Mouse (Mus musculus) CH12.LX (cell line): Measurements from ENCODE around the gene Ets2. TPM values are rescaled to one million over a fixed set of nuclear protein-coding genes. Genes with fewer than 3 reads are reported as not detected.

Experiments used
- DNase-seq: peaks from one replicate; pipeline ENCODE4 v3.0.0-alpha.2; 2013; ENCODE audit errors: extremely low read depth
- H3K27ac ChIP-seq: 2 replicates; pipeline ENCODE4 v1.5.1; 2012; ENCODE audit warnings: low read depth, mild to moderate bottlenecking, control low read depth, moderate library complexity; ENCODE audit not compliant: insufficient read depth
- H3K27me3 ChIP-seq: replicated peaks from 2 replicates; pipeline ENCODE3; 2012; ENCODE audit warnings: inconsistent platforms
- H3K36me3 ChIP-seq, 2 experiments: replicated peaks in 1 of 2; 2 replicates each; pipeline versions ENCODE3 to v1.6.1; 2012; ENCODE audit warnings: inconsistent platforms in 1 of 2, low read length in 1 of 2, mild to moderate bottlenecking in 1 of 2, mixed read lengths in 1 of 2, moderate library complexity in 1 of 2; ENCODE audit not compliant: control insufficient read depth in 1 of 2, insufficient read depth in 1 of 2
- H3K4me1 ChIP-seq, 2 experiments: 2 replicates each; pipeline ENCODE4 v1.6.1; 2012; ENCODE audit warnings: inconsistent platforms in 1 of 2, moderate library complexity in 1 of 2; ENCODE audit not compliant: insufficient read depth in 2 of 2, control insufficient read depth in 1 of 2
- H3K4me2 ChIP-seq: 2 replicates; pipeline ENCODE4 v1.6.1; 2012; ENCODE audit warnings: low read depth, mild to moderate bottlenecking, control low read depth; ENCODE audit not compliant: poor library complexity, insufficient read depth, severe bottlenecking
- H3K4me3 ChIP-seq, 3 experiments: fragments of 150-350 bp in 1 of 3; sonication (generic) in 1 of 3; replicated peaks in 1 of 3; 2 replicates each; pipeline versions ENCODE3 to v1.5.1; 2011 to 2012; ENCODE audit warnings: low read depth in 2 of 3, low read length in 2 of 3, mild to moderate bottlenecking in 2 of 3, moderate library complexity in 2 of 3, control low read depth in 1 of 3, improper control_type of control experiment in 1 of 3, inconsistent platforms in 1 of 3, mixed read lengths in 1 of 3; ENCODE audit not compliant: poor library complexity in 1 of 3
- H3K79me2 ChIP-seq: replicated peaks from 2 replicates; pipeline ENCODE4 v1.6.1; 2012; ENCODE audit warnings: mild to moderate bottlenecking, moderate library complexity; ENCODE audit not compliant: control insufficient read depth, poor library complexity, insufficient read depth, severe bottlenecking; ENCODE audit errors: extremely low read depth
- H3K9ac ChIP-seq: 2 replicates; pipeline ENCODE4 v1.6.1; 2012; ENCODE audit warnings: low read depth, mild to moderate bottlenecking, control low read depth, moderate library complexity; ENCODE audit not compliant: insufficient read depth
- H3K9me3 ChIP-seq: replicated peaks from 2 replicates; pipeline ENCODE3; 2012; ENCODE audit warnings: low read length, inconsistent platforms, mixed read lengths
- BHLHE40 ChIP-seq: IDR thresholded peaks from 2 replicates; pipeline ENCODE4 v1.6.1; 2011; ENCODE audit warnings: mild to moderate bottlenecking, low read depth, low read length, improper control_type of control experiment
- CHD1 ChIP-seq: IDR thresholded peaks from 2 replicates; pipeline ENCODE4 v1.6.1; 2012; ENCODE audit warnings: low read depth, low read length, improper control_type of control experiment, inconsistent platforms
- E2F4 ChIP-seq: IDR thresholded peaks from 2 replicates; pipeline ENCODE4 v1.6.1; 2011; ENCODE audit warnings: low read depth, low read length, improper control_type of control experiment; ENCODE audit not compliant: insufficient replicate concordance
- ELF1 ChIP-seq: IDR thresholded peaks from 2 replicates; pipeline ENCODE4 v1.6.1; 2014; ENCODE audit warnings: low read depth, mild to moderate bottlenecking, inconsistent platforms, low read length, improper control_type of control experiment
- EP300 ChIP-seq: IDR thresholded peaks from 2 replicates; pipeline ENCODE4 v1.6.1; 2011; ENCODE audit warnings: low read length, improper control_type of control experiment
- ETS1 ChIP-seq: conservative IDR thresholded peaks from 2 replicates; pipeline ENCODE4 v1.6.1; 2012; ENCODE audit warnings: low read depth, mild to moderate bottlenecking, inconsistent platforms, low read length, improper control_type of control experiment, moderate library complexity
- GABPA ChIP-seq: IDR thresholded peaks from 2 replicates; pipeline ENCODE4 v1.6.1; 2012; ENCODE audit warnings: low read depth, low read length, improper control_type of control experiment, inconsistent platforms; ENCODE audit not compliant: insufficient replicate concordance
- HCFC1 ChIP-seq: IDR thresholded peaks from 2 replicates; pipeline ENCODE4 v1.6.1; 2012; ENCODE audit warnings: low read depth, mild to moderate bottlenecking, inconsistent platforms, low read length, improper control_type of control experiment
- IRF4 ChIP-seq: IDR thresholded peaks from 2 replicates; pipeline ENCODE4 v1.6.1; 2014; ENCODE audit warnings: low read depth, mild to moderate bottlenecking, inconsistent platforms, low read length, improper control_type of control experiment
- JUN ChIP-seq: IDR thresholded peaks from 2 replicates; pipeline ENCODE4 v1.6.1; 2011; ENCODE audit warnings: low read depth, mild to moderate bottlenecking, low read length, improper control_type of control experiment, moderate library complexity; ENCODE audit not compliant: insufficient read depth
- JUND ChIP-seq: conservative IDR thresholded peaks from 2 replicates; pipeline ENCODE4 v1.6.1; 2011; ENCODE audit warnings: low read depth, low read length, improper control_type of control experiment
- MAFK ChIP-seq: IDR thresholded peaks from 2 replicates; pipeline ENCODE4 v1.6.1; 2011; ENCODE audit warnings: low read length, improper control_type of control experiment; ENCODE audit not compliant: insufficient replicate concordance
- MAX ChIP-seq: IDR thresholded peaks from 2 replicates; pipeline ENCODE4 v1.6.1; 2011; ENCODE audit warnings: low read length, improper control_type of control experiment
- MAZ ChIP-seq: IDR thresholded peaks from 2 replicates; pipeline ENCODE4 v1.6.1; 2012; ENCODE audit warnings: low read depth, mild to moderate bottlenecking, inconsistent platforms, low read length, improper control_type of control experiment, moderate library complexity
- MXI1 ChIP-seq: IDR thresholded peaks from 2 replicates; pipeline ENCODE4 v1.6.1; 2011; ENCODE audit warnings: mild to moderate bottlenecking, low read depth, low read length, improper control_type of control experiment
- NELFE ChIP-seq: IDR thresholded peaks from 2 replicates; pipeline ENCODE4 v1.6.1; 2011; ENCODE audit warnings: low read depth, low read length, improper control_type of control experiment
- NRF1 ChIP-seq: IDR thresholded peaks from 2 replicates; pipeline ENCODE4 v1.6.1; 2014; ENCODE audit warnings: low read depth, mild to moderate bottlenecking, inconsistent platforms, low read length, improper control_type of control experiment, moderate library complexity
- PAX5 ChIP-seq: IDR thresholded peaks from 2 replicates; pipeline ENCODE4 v1.6.1; 2012; ENCODE audit warnings: low read length, inconsistent platforms, mixed read lengths
- POLR2A ChIP-seq: IDR thresholded peaks from 2 replicates; pipeline ENCODE4 v1.6.1; 2011; ENCODE audit warnings: low read depth, mild to moderate bottlenecking, improper control_type of control experiment, low read length
- POLR2AphosphoS2 ChIP-seq: IDR thresholded peaks from 2 replicates; pipeline ENCODE4 v1.6.1; 2011; ENCODE audit warnings: low read depth, low read length, improper control_type of control experiment
- RCOR1 ChIP-seq: conservative IDR thresholded peaks from 2 replicates; pipeline ENCODE4 v1.6.1; 2012; ENCODE audit warnings: low read depth, mild to moderate bottlenecking, inconsistent platforms, low read length, improper control_type of control experiment
- SIN3A ChIP-seq: IDR thresholded peaks from 2 replicates; pipeline ENCODE4 v1.6.1; 2012; ENCODE audit warnings: low read length, improper control_type of control experiment, inconsistent platforms
- TBP ChIP-seq: conservative IDR thresholded peaks from 2 replicates; pipeline ENCODE4 v1.6.1; 2011; ENCODE audit warnings: low read depth, low read length, improper control_type of control experiment
- TCF12 ChIP-seq: IDR thresholded peaks from 2 replicates; pipeline ENCODE4 v1.6.1; 2014; ENCODE audit warnings: low read depth, mild to moderate bottlenecking, inconsistent platforms, low read length, improper control_type of control experiment
- UBTF ChIP-seq: IDR thresholded peaks from 2 replicates; pipeline ENCODE4 v1.6.1; 2012; ENCODE audit warnings: low read depth, mild to moderate bottlenecking, inconsistent platforms, low read length, improper control_type of control experiment, moderate library complexity
- USF1 ChIP-seq: IDR thresholded peaks from 2 replicates; pipeline ENCODE4 v1.6.1; 2014; ENCODE audit warnings: low read depth, mild to moderate bottlenecking, inconsistent platforms, low read length, improper control_type of control experiment
- ZC3H11A ChIP-seq: IDR thresholded peaks from 2 replicates; pipeline ENCODE4 v1.6.1; 2012; ENCODE audit warnings: low read depth, mild to moderate bottlenecking, inconsistent platforms, low read length, improper control_type of control experiment
- ZKSCAN1 ChIP-seq: IDR thresholded peaks from 2 replicates; pipeline ENCODE4 v1.6.1; 2012; ENCODE audit warnings: low read depth, inconsistent platforms, low read length, improper control_type of control experiment, borderline replicate concordance
- ZMIZ1 ChIP-seq: IDR thresholded peaks from 2 replicates; pipeline ENCODE4 v1.6.1; 2012; ENCODE audit warnings: low read depth, mild to moderate bottlenecking, inconsistent platforms, low read length, improper control_type of control experiment
- ZNF384 ChIP-seq: IDR thresholded peaks from 2 replicates; pipeline ENCODE4 v1.6.1; 2012; ENCODE audit warnings: low read depth, low read length, improper control_type of control experiment, inconsistent platforms
- dilution Hi-C: fragments of 300-500 bp; cut with MboI; formaldehyde crosslinking; loops from 2 replicates; pipeline ENCODE4 v1.14.3; 2020; ENCODE audit warnings: low sequenced_read_pairs; ENCODE audit not compliant: extremely low pct_unique_long_range_greater_than_20kb, extremely low pct_ligation_motif_present
- in situ Hi-C: fragments of 300-500 bp; cut with MboI; formaldehyde crosslinking; loops from 3 replicates; pipeline ENCODE4 v1.14.3; 2019; ENCODE audit warnings: low sequenced_read_pairs, low pct_ligation_motif_present, low pct_unique_long_range_greater_than_20kb, mixed read lengths
- polyA plus RNA-seq: library from polyadenylated mRNA; unstranded; fragments of >175 nt; gene quantifications from 2 replicates; pipeline ENCODE4 v1.2.1, GENCODE M21; 2012; ENCODE audit warnings: low read depth; ENCODE audit not compliant: insufficient read length
- total RNA-seq, 2 experiments: library from RNA; depleted of rRNA; stranded (reverse); fragments of 300-350 nt in 1 of 2; fragments of >200 nt in 1 of 2; gene quantifications; 2 replicates each; pipeline ENCODE4 v1.2.3; 2012 to 2014

Gene Ets2
- total and polyA plus RNA-seq, 3 experiments: 42.0 to 51.2 (median 43.2) TPM

DNA sequence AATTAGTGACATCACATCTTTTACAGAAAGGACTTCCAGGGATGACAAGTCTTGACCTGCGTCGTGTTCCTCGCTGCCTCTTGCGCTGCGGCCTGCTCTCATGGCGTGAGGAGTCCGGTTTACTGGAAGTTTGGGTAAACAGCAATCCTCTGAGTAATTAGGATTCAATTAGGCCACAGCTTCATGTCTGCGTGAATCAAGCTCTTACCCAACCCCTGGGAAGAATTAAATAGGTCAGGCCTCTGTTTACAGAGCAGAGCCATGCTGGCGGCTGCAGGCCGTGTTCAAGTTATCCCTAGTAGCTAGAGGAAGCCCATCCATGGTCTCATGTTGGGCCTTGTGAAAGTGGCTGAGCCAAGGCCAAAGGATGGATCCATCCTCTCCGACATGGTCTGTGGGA lies 39.5 kb downstream of the Ets2 start:
- no peak overlapping the region for H3K9ac ChIP-seq
- TF ChIP-seq NRF1: no peak
- no peaks in the 10 kb centered on the region for H3K36me3 ChIP-seq
- DNase-seq: no peak
- H3K9me3 ChIP-seq: peaks cover 2% of the 10 kb centered on the region
- H3K4me1 ChIP-seq: peaks cover 23 to 74% of the 10 kb centered on the region in 2 experiments
- H3K79me2 ChIP-seq: no peaks in the 10 kb centered on the region
- dilution Hi-C loops: no loop called here
- in situ Hi-C loops: no loop called here
- no peak overlapping the region for H3K4me3 ChIP-seq
- no peak overlapping the region for H3K4me2 ChIP-seq
- no peaks in the 10 kb centered on the region for H3K27me3 ChIP-seq
- H3K27ac ChIP-seq: no peak overlapping the region

DNA sequence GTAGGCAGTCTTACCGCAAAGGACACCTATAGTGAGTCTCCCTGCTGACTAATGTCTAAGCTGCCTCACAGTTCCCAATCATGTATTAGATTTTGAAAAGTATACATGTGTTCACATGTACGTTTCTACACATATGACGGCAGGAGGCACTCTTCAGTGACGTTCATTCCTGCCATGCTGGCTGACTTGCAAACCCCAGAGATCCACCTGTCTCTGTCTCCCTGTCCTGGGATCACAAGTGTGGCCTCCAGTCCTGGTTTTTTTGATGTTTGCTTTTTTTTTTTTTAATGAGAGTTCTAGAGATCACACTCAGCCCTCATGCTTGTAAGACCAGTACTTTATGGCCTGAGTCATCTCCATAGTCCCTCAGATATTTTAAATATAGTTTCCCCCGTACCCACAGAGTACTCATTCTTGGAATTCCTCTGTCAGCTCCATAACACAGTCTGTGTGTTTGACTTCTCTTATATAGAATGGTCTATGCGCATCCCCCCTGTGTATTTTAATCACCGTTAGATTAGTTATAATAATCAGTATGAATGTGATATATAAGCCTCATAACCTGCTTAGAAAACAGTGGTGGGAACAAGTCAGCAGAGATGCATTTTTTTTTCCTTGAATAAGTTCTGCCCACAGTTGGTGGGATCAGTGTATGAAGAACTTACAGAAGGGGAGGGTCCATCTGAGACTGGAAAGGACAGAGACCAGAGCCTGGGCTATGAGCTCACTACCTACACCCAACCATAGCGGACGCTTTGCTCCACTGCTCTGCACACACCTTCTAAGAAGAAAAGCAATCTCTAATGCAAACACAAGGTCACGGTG lies 40.3 kb downstream of the Ets2 start:
- Histone ChIP-seq H3K27ac (no peak overlapping the region), H3K36me3 (no peaks in the 10 kb centered on the region), H3K4me2 (no peak overlapping the region), H3K9me3 (peaks cover 5% of the 10 kb centered on the region), H3K27me3 (no peaks in the 10 kb centered on the region), H3K79me2 (no peaks in the 10 kb centered on the region), H3K4me3 (no peak overlapping the region), H3K4me1 (peaks cover 25 to 74% of the 10 kb centered on the region in 2 experiments), H3K9ac (no peak overlapping the region)
- dilution Hi-C loops: no loop called here
- no peak for DNase-seq
- no peak for TF ChIP-seq SIN3A
- no peak for TF ChIP-seq MAFK
- peak; percentile 60; the same call in 1 of the 2 replicates for TF ChIP-seq IRF4
- TF ChIP-seq PAX5: no peak
- no peak for TF ChIP-seq MXI1
- TF ChIP-seq GABPA: no peak
- no peak for TF ChIP-seq TBP
- peak; percentile 53 for TF ChIP-seq ZNF384
- TF ChIP-seq ZC3H11A: no peak
- no peak for TF ChIP-seq USF1
- TF ChIP-seq HCFC1: no peak
- TF ChIP-seq JUN: no peak
- TF ChIP-seq NELFE: no peak
- no peak for TF ChIP-seq UBTF
- TF ChIP-seq POLR2AphosphoS2: no peak
- TF ChIP-seq MAX: no peak
- no peak for TF ChIP-seq RCOR1
- no peak for TF ChIP-seq JUND
- no peak for TF ChIP-seq ZMIZ1
- TF ChIP-seq CHD1: no peak
- peak; percentile 35; the same call in 1 of the 2 replicates for TF ChIP-seq EP300
- TF ChIP-seq POLR2A: no peak
- no peak for TF ChIP-seq E2F4
- TF ChIP-seq ELF1: no peak
- no peak for TF ChIP-seq TCF12
- no peak for TF ChIP-seq ZKSCAN1
- TF ChIP-seq MAZ: no peak
- TF ChIP-seq BHLHE40: 0 out of 2 replicates have a peak, but pooled peaks have one; percentile 29
- no peak; the same call in 1 of the 2 replicates for TF ChIP-seq ETS1
- in situ Hi-C loops: no loop called here
